Mouse (Mus musculus) granulocyte monocyte progenitor cell, adult 5-6 weeks (primary cell): ENCODE measurements around the gene Atrnl1. TPM values are rescaled to one million over a fixed set of nuclear protein-coding genes. Genes with fewer than 3 reads are reported as not detected.

Experiments used
- ATAC-seq: replicated peaks from 2 replicates; pipeline ENCODE4 v1.8.0; 2016; ENCODE audit warnings: mild to moderate bottlenecking, moderate TSS enrichment, inconsistent platforms; ENCODE audit not compliant: poor library complexity, severe bottlenecking
- total RNA-seq, 2 experiments: library from RNA; stranded (forward) in 1 of 2; stranded (reverse) in 1 of 2; fragments of 200-712, 200-1000 nt in 1 of 2; fragments of >200 nt in 1 of 2; fragmentation: Nextera tagmentation in 1 of 2; gene quantifications; 2 replicates each; pipeline ENCODE4 v1.2.3; 2014 to 2017

Atrnl1 gene
- total RNA-seq, 2 experiments from 2014 or later: 15.7 to 15.8 TPM

- no peak for ATAC-seq
Observed at GRCm38 (mm10) chr19:57900037-57900436, 289.2 kb downstream of the Atrnl1 start.

- ATAC-seq: no peak
Observed at GRCm38 (mm10) chr19:57909466-57909865, 298.6 kb downstream of the Atrnl1 start.

- no peak for ATAC-seq
Observed at GRCm38 (mm10) chr19:57910650-57911049, 299.8 kb downstream of the Atrnl1 start.

GRCm38 (mm10) chr19:57916325-57916724 is 305.5 kb downstream of the Atrnl1 start:
- ATAC-seq: no peak

- no peak for ATAC-seq
Observed at GRCm38 (mm10) chr19:57922991-57923390, 312.2 kb downstream of the Atrnl1 start.

GRCm38 (mm10) chr19:57924856-57925255 is 314.0 kb downstream of the Atrnl1 start:
- ATAC-seq: no peak

- ATAC-seq: no peak
Observed at GRCm38 (mm10) chr19:57925681-57926080, 314.8 kb downstream of the Atrnl1 start.

- peak; percentile 61; the same call in 1 of the 2 replicates for ATAC-seq
Observed at GRCm38 (mm10) chr19:57926164-57926860, 315.5 kb downstream of the Atrnl1 start.

GRCm38 (mm10) chr19:57926941-57927471 is 316.2 kb downstream of the Atrnl1 start:
- ATAC-seq: no peak

- no peak for ATAC-seq
Observed at GRCm38 (mm10) chr19:57927566-57928523, 317.0 kb downstream of the Atrnl1 start.

- no peak for ATAC-seq
Observed at GRCm38 (mm10) chr19:57931626-57932025, 320.8 kb downstream of the Atrnl1 start.

- ATAC-seq: no peak
Observed at GRCm38 (mm10) chr19:57936865-57937264, 326.0 kb downstream of the Atrnl1 start.

GRCm38 (mm10) chr19:57939166-57939565 is 328.3 kb downstream of the Atrnl1 start:
- no peak for ATAC-seq

GRCm38 (mm10) chr19:57941529-57941928 is 330.7 kb downstream of the Atrnl1 start:
- ATAC-seq: no peak

- ATAC-seq: no peak
Observed at GRCm38 (mm10) chr19:57942281-57942680, 331.4 kb downstream of the Atrnl1 start.

GRCm38 (mm10) chr19:57943308-57943707 is 332.5 kb downstream of the Atrnl1 start:
- ATAC-seq: no peak

GRCm38 (mm10) chr19:57944680-57945079 is 333.8 kb downstream of the Atrnl1 start:
- ATAC-seq: no peak

GRCm38 (mm10) chr19:57945626-57946250 is 334.9 kb downstream of the Atrnl1 start:
- no peak for ATAC-seq

GRCm38 (mm10) chr19:57948489-57948888 is 337.7 kb downstream of the Atrnl1 start:
- no peak for ATAC-seq

GRCm38 (mm10) chr19:57949260-57949917 is 338.6 kb downstream of the Atrnl1 start:
- no peak for ATAC-seq
